Mouse (Mus musculus): ENCODE results near the gene Ralb. TPM values are rescaled to one million over a fixed set of nuclear protein-coding genes. Genes with fewer than 3 reads are reported as not detected.

The Ralb gene
- polyA plus RNA-seq, 1 experiment from 2014 or later, result 155 TPM

DNA sequence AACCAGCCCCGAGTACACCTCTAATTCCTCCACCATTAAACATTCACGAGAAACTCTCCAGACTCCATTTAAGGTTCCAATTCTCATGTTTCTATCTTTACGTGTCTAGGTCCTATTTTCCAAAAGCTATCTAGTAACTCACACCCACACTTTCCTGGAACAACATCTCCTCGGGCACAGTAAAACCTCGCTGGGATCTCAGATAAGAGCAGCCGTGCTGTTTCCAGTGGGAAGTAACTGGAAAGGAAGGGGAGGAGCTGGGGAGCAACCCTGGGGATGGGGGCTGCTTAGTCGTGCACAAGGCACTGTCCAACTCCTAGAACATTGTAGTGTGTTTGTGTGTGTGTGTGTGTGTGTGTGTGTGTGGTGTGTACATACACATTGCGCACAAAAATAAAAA lies 2.7 kb downstream of the Ralb start:
- no peaks in the 10 kb centered on the region for H3K9me3 ChIP-seq (replicated peaks)
- H3K27me3 ChIP-seq, result no peaks in the 10 kb centered on the region
- peaks cover 54% of the 10 kb centered on the region for H3K4me1 ChIP-seq
- ATAC-seq (replicated peaks; ENCODE audit: low FRiP score), result no peak
- H3K36me3 ChIP-seq, result peaks cover 25% of the 10 kb centered on the region; the same call in 1 of the 2 replicates
- no peak overlapping the region for H3K9ac ChIP-seq
- H3K27ac ChIP-seq, result no peak overlapping the region
- no peak overlapping the region for H3K4me3 ChIP-seq (replicated peaks)
- 65% methylated on average over 8 of the region's 8 CpGs for WGBS
- H3K4me2 ChIP-seq, result no peak overlapping the region

DNA sequence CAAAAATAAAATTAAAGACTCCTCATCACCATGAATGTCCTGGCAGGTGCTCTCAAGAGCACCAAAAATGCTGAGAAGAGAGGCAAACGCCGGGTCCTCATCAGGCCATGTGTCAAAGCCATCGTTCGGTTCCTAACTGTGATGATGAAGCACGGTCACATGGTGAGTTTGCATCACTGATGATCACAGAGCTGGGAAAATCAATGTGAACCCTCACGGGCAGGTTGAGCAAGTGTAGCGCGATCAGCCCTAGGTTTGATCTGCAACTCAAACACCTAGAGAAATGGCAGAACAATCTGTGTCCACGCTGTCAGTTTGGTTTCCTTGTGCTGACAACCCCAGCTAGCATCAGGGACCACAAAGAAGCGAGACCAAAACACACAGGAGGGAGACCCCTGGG lies 5.1 kb downstream of the Ralb start:
- H3K27ac ChIP-seq, result no peak overlapping the region; the same call in 1 of the 2 replicates
- H3K9ac ChIP-seq, result no peak overlapping the region
- H3K4me3 ChIP-seq (replicated peaks), result no peak overlapping the region
- no peaks in the 10 kb centered on the region for H3K9me3 ChIP-seq (replicated peaks)
- ATAC-seq (replicated peaks; ENCODE audit: low FRiP score), result no peak
- H3K4me1 ChIP-seq, result peaks cover 53% of the 10 kb centered on the region
- H3K27me3 ChIP-seq, result no peaks in the 10 kb centered on the region
- WGBS, result 92% methylated on average over 10 of the region's 10 CpGs
- H3K4me2 ChIP-seq, result no peak overlapping the region
- H3K36me3 ChIP-seq, result peaks cover 25% of the 10 kb centered on the region; the same call in 1 of the 2 replicates

DNA sequence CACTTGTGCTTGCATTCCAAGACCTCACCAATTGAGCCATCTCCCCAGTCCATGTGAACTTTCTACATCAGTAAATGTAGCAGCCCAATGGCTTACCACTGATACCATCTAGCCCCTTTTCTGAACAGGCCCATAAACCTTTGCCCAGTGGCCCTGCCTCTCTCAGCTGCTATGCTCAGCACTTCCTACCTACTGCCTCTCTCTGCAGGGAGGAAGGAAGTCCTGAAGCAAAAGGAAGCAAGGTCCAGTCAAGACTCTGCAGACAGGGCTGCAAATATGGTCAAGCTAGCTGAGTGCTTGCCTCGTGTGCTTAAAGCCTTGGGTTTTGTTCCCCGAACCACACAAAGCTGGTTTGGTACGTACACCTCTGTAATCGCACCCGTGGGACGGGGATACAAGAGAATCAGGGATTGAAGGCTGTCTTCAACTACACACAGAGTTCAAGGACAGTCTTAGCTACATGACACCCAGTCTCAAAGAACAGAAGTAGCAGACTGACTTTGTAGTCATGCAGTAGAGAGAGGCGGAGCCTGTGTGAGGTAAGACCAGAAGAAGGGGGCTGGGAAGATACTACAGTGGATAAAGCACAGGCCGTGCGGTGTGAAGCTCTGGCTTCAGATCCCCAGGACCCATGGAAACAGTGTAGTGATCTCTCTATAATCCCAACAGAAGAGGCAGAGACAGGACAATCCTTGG lies 5.9 kb downstream of the Ralb start:
- WGBS, result 82% methylated on average over 9 of the region's 9 CpGs
- ATAC-seq (replicated peaks; ENCODE audit: low FRiP score), result no peak

DNA sequence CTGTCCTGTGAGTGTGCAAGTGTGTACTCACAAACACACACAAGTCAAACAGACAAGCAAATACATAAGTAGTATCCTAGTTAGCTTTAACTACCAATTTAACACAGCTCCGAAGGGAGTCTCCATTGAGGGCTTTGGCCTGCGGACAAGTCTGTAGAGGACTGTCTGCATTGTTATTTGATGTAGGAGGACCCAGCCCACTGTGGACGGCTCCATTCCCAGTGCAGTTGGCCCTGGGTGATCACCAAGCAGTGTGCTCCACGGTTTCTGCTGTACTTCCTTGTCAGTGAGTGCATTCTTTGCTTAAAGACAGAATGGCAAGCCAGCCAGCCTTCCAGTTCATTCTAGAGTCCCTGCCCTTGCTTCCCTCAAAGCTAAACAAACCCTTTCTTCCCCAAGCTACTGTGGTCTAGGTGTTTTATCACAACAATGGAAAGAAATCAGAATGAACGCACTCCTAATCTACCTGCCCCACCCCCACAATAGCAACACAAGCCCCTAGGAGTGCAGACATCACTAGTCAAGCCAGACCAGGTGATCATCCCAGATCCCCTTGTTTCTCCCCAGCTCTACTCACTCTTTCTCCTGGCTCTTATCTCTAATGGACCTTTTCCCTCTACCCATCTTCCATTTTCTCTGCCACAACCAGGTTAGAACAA lies 7.1 kb downstream of the Ralb start:
- ATAC-seq (replicated peaks; ENCODE audit: low FRiP score), result no peak
- no peak overlapping the region for H3K4me2 ChIP-seq
- 81% methylated on average over 5 of the region's 5 CpGs for WGBS
- no peaks in the 10 kb centered on the region for H3K27me3 ChIP-seq
- H3K27ac ChIP-seq, result no peak overlapping the region
- H3K4me1 ChIP-seq, result peaks cover 56% of the 10 kb centered on the region
- peaks cover 28% of the 10 kb centered on the region; the same call in 1 of the 2 replicates for H3K36me3 ChIP-seq
- no peak overlapping the region for H3K9ac ChIP-seq
- no peak overlapping the region for H3K4me3 ChIP-seq (replicated peaks)
- no peaks in the 10 kb centered on the region for H3K9me3 ChIP-seq (replicated peaks)

More for the DNA sequence above, 5.9 kb downstream of the Ralb start:
- H3K4me2 ChIP-seq, result no peak overlapping the region
- peak overlapping the region; percentile 38 for H3K27ac ChIP-seq
- no peaks in the 10 kb centered on the region for H3K27me3 ChIP-seq
- H3K9me3 ChIP-seq (replicated peaks), result no peaks in the 10 kb centered on the region
- H3K36me3 ChIP-seq, result peaks cover 25% of the 10 kb centered on the region; the same call in 1 of the 2 replicates
- no peak overlapping the region for H3K9ac ChIP-seq
- H3K4me3 ChIP-seq (replicated peaks), result no peak overlapping the region
- peaks cover 56% of the 10 kb centered on the region for H3K4me1 ChIP-seq

DNA sequence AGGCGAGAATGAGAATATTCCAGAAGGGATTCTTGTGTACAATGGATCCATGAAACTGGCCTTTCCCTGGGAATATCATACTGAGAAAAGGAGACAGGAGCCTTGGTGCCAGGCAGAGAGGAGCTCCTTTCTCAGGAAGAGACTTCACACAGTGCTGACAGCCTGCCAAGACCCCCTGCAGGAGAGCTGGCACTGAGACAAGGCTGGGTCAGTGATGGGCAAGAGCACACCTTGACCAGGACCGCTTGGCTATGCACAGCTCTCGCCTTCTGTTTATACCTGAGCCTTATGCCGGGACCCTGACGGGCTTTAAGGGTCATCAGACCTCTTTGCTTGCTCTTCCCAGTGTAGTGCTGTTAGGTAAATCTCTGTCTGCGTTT lies 9.2 kb downstream of the Ralb start:
- peaks cover 72% of the 10 kb centered on the region for H3K4me1 ChIP-seq

DNA sequence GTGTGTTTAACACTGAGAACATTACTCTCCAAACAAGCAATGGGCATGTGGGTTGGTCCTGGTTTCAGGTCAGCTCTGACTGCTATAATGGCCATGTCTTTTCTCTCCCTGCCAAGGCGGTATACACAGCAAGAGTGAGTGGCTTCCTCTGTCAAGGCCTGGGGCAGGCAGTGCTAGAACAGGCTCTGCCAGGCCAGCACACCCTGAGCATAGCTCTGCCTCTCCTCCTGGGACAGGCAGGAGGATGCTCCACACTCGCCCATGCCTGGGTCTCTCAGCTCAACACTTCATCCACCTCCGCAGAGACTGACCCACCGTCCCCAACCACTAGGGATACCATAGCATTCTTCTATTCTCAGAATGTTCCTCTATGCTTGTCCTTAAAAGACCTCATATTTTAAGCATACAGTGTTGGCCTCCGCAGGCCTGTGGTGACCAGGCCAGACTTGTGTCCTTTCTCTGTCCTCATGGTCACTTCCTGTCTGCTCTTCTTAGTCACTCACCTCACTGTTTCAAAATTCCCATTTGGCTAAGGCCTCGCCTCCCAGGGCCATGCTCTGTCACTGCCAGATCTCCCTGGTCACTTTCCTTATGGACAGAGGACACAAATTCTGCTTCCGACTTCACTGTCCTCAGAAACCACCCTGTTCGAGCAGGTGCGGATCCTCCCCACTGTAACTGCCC lies 9.7 kb downstream of the Ralb start:
- no peak overlapping the region for H3K9ac ChIP-seq
- no peak overlapping the region for H3K4me2 ChIP-seq
- H3K4me3 ChIP-seq (replicated peaks), result no peak overlapping the region
- H3K4me1 ChIP-seq, result peaks cover 72% of the 10 kb centered on the region
- H3K27ac ChIP-seq, result no peak overlapping the region
- H3K27me3 ChIP-seq, result no peaks in the 10 kb centered on the region
- H3K9me3 ChIP-seq (replicated peaks), result no peaks in the 10 kb centered on the region
- WGBS, result 95% methylated on average over 9 of the region's 9 CpGs
- peaks cover 13% of the 10 kb centered on the region; the same call in 1 of the 2 replicates for H3K36me3 ChIP-seq
- ATAC-seq (replicated peaks; ENCODE audit: low FRiP score), result no peak

More for the DNA sequence above, 9.2 kb downstream of the Ralb start:
- Histone ChIP-seq H3K4me2 (no peak overlapping the region), H3K36me3 (peaks cover 16% of the 10 kb centered on the region; the same call in 1 of the 2 replicates), H3K9ac (no peak overlapping the region), H3K27ac (no peak overlapping the region), H3K27me3 (no peaks in the 10 kb centered on the region), H3K9me3 (replicated peaks) (no peaks in the 10 kb centered on the region), H3K4me3 (replicated peaks) (no peak overlapping the region)
- ATAC-seq (replicated peaks; ENCODE audit: low FRiP score), result no peak
- 92% methylated on average over 6 of the region's 6 CpGs for WGBS

DNA sequence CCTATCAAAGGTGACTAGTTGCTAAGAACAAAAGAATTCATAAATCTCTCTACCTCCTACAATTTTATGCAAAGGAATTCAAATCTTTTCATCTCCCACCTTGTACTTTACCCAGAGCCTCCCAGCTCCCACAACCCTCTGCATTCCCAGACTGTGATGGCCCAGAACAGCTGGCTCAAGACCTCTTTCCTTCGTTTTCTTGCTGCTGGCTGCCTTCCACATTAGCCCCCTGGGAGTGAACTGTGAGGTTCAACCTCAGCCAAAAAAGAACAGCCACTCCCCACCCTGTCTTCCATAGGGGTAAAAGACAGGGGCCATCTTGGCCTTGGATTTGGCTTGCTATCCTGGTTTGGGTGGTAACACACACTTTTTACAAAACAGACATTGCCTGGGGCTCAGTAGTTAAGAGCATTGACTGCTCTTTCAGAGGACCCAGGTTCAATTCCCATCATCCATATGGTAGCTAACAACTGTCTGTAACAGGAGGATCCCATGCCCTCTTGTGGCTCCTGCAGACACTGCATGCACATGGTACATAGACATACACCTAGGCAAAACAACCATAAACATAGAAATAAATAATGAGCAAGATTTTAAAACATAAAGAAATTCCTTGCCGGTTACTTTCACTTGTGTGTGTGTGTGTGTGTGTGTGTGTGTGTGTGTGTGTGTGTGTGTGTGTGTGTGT lies 10.4 kb downstream of the Ralb start:
- H3K4me1 ChIP-seq, result peaks cover 67% of the 10 kb centered on the region
- no peaks in the 10 kb centered on the region for H3K9me3 ChIP-seq (replicated peaks)
- ATAC-seq (replicated peaks; ENCODE audit: low FRiP score), result no peak
- H3K9ac ChIP-seq, result no peak overlapping the region
- 75% methylated on average over 2 of the region's 2 CpGs for WGBS
- H3K36me3 ChIP-seq, result 0 out of 2 replicates have a peak, but pooled peaks cover 7% of the 10 kb centered on the region
- H3K4me2 ChIP-seq, result no peak overlapping the region
- H3K27me3 ChIP-seq, result no peaks in the 10 kb centered on the region
- H3K4me3 ChIP-seq (replicated peaks), result no peak overlapping the region
- no peak overlapping the region; the same call in 1 of the 2 replicates for H3K27ac ChIP-seq

DNA sequence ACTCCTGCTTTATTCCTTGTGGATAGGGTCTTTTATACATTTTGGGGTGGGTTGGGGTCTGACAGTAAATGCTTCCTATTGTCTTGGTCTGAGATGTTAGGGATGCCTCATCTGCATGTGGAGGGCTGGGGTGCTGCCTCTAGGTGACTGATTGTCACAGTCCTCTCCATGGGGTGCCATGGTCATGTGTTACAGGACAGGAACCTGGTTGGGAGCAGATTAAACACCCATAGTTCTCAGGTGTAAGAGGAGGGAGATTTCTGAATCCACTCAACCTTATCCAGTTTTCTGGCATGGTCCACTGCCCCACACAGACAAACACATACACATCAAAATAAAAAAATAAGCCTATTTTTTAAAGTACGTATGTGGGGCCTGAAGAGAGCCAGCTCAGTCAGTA lies 12.1 kb downstream of the Ralb start:
- peak; percentile 29 for ATAC-seq (replicated peaks; ENCODE audit: low FRiP score)
- Histone ChIP-seq H3K9ac (no peak overlapping the region), H3K27me3 (no peaks in the 10 kb centered on the region), H3K4me3 (replicated peaks) (no peak overlapping the region), H3K4me2 (peak overlapping the region; percentile 45), H3K9me3 (replicated peaks) (no peaks in the 10 kb centered on the region), H3K4me1 (peaks cover 62% of the 10 kb centered on the region), H3K27ac (peak overlapping the region; percentile 87), H3K36me3 (0 out of 2 replicates have a peak, but pooled peaks cover 4% of the 10 kb centered on the region)
- 50% methylated on average over 1 of the region's 1 CpGs for WGBS

DNA sequence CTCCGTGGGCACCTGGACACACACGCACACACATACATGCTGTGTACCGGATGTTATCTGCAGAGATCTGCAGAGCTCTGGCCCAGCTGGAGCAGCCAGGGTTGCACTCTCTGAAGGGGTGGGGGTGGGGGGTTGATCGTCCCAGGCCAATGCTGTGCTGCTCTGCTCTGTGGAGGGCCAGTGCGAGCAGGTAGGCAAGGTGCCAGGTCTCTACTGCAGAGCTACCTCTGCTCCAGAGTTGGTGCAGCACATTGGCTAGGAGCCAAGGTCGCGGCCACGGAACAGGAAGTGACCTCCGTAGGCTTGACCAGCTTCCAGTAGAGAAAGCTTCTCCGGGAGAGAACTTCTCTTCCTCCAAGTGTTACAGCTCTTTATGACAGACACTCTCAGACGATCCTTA lies 12.5 kb downstream of the Ralb start:
- WGBS, result 21% methylated on average over 11 of the region's 11 CpGs

DNA sequence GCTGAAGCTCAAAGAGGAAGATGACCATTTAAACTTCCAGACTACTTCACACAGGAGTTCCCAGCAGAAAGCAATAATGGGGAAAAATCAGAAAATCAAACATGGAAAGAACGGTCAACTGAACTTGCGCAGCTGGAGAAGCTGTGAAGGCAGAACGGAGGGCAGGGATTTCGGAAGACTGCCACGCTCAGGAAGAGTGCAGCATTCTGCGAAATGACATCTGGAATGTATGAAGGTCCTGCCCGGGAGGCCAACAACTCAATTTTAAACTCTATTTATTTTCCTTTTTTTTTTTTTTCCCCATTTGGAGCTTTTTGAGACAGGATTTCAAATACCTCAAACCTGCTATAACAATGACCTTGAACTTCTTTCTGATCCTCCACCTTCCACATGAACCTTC lies 13.8 kb downstream of the Ralb start:
- H3K4me1 ChIP-seq, result peaks cover 63% of the 10 kb centered on the region
- 0 out of 2 replicates have a peak, but pooled peaks cover 4% of the 10 kb centered on the region for H3K36me3 ChIP-seq
- ATAC-seq (replicated peaks; ENCODE audit: low FRiP score), result no peak
- H3K4me3 ChIP-seq (replicated peaks), result no peak overlapping the region
- no peaks in the 10 kb centered on the region for H3K9me3 ChIP-seq (replicated peaks)
- H3K4me2 ChIP-seq, result no peak overlapping the region
- no peak overlapping the region for H3K9ac ChIP-seq
- H3K27ac ChIP-seq, result no peak overlapping the region
- H3K27me3 ChIP-seq, result no peaks in the 10 kb centered on the region
- whole genome bisulfite sequencing, result 70% methylated on average over 7 of the region's 7 CpGs

More for the DNA sequence above, 12.5 kb downstream of the Ralb start:
- no peaks in the 10 kb centered on the region for H3K9me3 ChIP-seq (replicated peaks)
- H3K27me3 ChIP-seq, result no peaks in the 10 kb centered on the region
- H3K4me3 ChIP-seq (replicated peaks), result no peak overlapping the region
- peak overlapping the region; percentile 45 for H3K4me2 ChIP-seq
- peak; percentile 90 for ATAC-seq (replicated peaks; ENCODE audit: low FRiP score)
- no peak overlapping the region for H3K9ac ChIP-seq
- peaks cover 62% of the 10 kb centered on the region for H3K4me1 ChIP-seq
- 0 out of 2 replicates have a peak, but pooled peaks cover 4% of the 10 kb centered on the region for H3K36me3 ChIP-seq
- H3K27ac ChIP-seq, result peak overlapping the region; percentile 87

DNA sequence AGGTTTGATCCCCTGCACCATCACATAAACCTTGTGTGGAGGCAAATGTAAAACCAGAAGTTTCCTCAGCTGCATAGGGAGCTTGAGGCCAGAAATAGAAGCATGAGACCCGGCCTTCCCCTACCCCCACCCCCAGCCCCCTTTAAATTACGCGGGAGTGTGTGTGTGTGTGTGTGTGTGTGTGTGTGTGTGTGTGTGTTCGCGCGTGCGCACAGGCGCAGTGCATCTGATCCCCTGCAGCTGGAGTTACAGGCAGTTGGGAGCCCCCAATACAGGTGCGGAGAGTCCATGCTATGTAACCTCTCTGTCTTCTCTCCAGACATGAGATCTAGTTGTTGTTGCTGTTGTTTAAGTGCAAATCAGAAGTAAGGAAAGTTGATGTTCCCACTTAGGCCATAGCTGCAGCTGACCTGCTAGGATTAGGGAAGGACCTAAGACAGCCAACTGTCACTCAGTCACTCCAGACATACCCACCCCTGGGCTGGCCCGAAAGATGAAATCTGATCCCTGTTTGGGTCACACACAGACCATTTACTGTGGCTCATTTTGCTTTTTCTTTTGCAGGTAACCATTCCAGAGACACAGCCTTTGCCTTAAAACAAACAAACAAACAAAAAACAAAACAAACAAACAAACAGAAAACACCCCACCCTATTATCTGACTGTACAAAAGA lies 16.5 kb downstream of the Ralb start:
- H3K4me3 ChIP-seq (replicated peaks), result no peak overlapping the region
- H3K27ac ChIP-seq, result no peak overlapping the region
- no peak for ATAC-seq (replicated peaks; ENCODE audit: low FRiP score)
- H3K9ac ChIP-seq, result no peak overlapping the region
- no peak overlapping the region for H3K4me2 ChIP-seq
- 44% methylated on average over 10 of the region's 10 CpGs for WGBS
- peaks cover 59% of the 10 kb centered on the region for H3K4me1 ChIP-seq
- 0 out of 2 replicates have a peak, but pooled peaks cover under 1% of the 10 kb centered on the region for H3K36me3 ChIP-seq
- H3K27me3 ChIP-seq, result no peaks in the 10 kb centered on the region
- H3K9me3 ChIP-seq (replicated peaks), result no peaks in the 10 kb centered on the region
